Comparison of ENCODE assay signal across 14 mouse cellular contexts in genomic region chr2:93030101-93030500, GRCm38 (mm10). TPM values are rescaled to one million over a fixed set of nuclear protein-coding genes. Genes with fewer than 3 reads are reported as not detected.
DNase-seq lines count a peak whose midpoint lies in the region; ATAC-seq and TF ChIP-seq lines count a peak whose summit lies in the region.
"Had no signal": no experiment of that assay in that cellular context is flagged by ENCODE, and none has a peak within 500 bp of the region (broad histone marks: within the 10 kb centered on the region; RNA-seq: fewer than 3 reads in every experiment).

No protein-coding gene starts in this region.

- no peaks in the 10 kb centered on the region for H3K36me3 ChIP-seq in forebrain, embryonic 16.5 days (ENCODE audit: control insufficient read depth, insufficient read depth)
- H3K36me3 ChIP-seq in forebrain, embryonic 14.5 days (ENCODE audit: control insufficient read depth, insufficient read depth, low read length), result no peaks in the 10 kb centered on the region
- no peaks in the 10 kb centered on the region for H3K36me3 ChIP-seq in myocyte (ENCODE audit: control insufficient read depth, insufficient read depth)
- H3K36me3 ChIP-seq: liver, embryonic 13.5 days; neural tube, embryonic 13.5 days; stomach, embryonic 15.5 days had no signal

- no peak for DNase-seq in forebrain, embryonic 14.5 days (ENCODE audit: low spot score)
- DNase-seq in thymus, postnatal 4 days, result peak; percentile 16
- no peak for DNase-seq in thymus, postnatal 25 days
- no peak for DNase-seq in layer of hippocampus, postnatal 14 days (ENCODE audit: low spot score in 2 of 2)
- DNase-seq in kidney, postnatal 10 days, result no peak
- DNase-seq: embryo, embryonic 11 days; liver, embryonic 13.5 days; right cerebral cortex, postnatal 14 days had no signal

- no peaks in the 10 kb centered on the region for H3K9me3 ChIP-seq in forebrain, embryonic 16.5 days (ENCODE audit: control insufficient read depth, low read length)
- H3K9me3 ChIP-seq in forebrain, embryonic 14.5 days (replicated peaks; ENCODE audit: control insufficient read depth, low read length), result no peaks in the 10 kb centered on the region
- H3K9me3 ChIP-seq: forebrain, embryonic 13.5 days; liver, embryonic 13.5 days; neural tube, embryonic 13.5 days; stomach, embryonic 15.5 days had no signal

- ATAC-seq in forebrain, embryonic 16.5 days, result peak; percentile 36; the same call in 1 of the 2 replicates
- no peak for ATAC-seq in forebrain, embryonic 14.5 days
- ATAC-seq in common myeloid progenitor, adult 5-6 weeks (replicated peaks; ENCODE audit: low read depth, poor library complexity, severe bottlenecking), result 0 out of 2 replicates have a peak, but pooled peaks have one; percentile 4

- H3K4me2 ChIP-seq in forebrain, embryonic 16.5 days (ENCODE audit: low read length), result no peak overlapping the region
- H3K4me2 ChIP-seq in forebrain, embryonic 14.5 days (ENCODE audit: low read length), result no peak overlapping the region
- H3K4me2 ChIP-seq in myocyte (ENCODE audit: low read depth), result peak overlapping the region; percentile 27
- H3K4me2 ChIP-seq: forebrain, embryonic 13.5 days; neural tube, embryonic 13.5 days; stomach, embryonic 15.5 days had no signal

- 68% methylated on average over 6 of the region's 6 CpGs for WGBS in forebrain, embryonic 16.5 days
- WGBS in forebrain, embryonic 14.5 days, result 74% methylated on average over 6 of the region's 6 CpGs

- H3K4me3 ChIP-seq in forebrain, embryonic 16.5 days (replicated peaks; ENCODE audit: low read length), result no peak overlapping the region
- H3K4me3 ChIP-seq in forebrain, embryonic 14.5 days (ENCODE audit: low read depth, low read length), result no peak overlapping the region
- no peak overlapping the region for H3K4me3 ChIP-seq in myocyte
- H3K4me3 ChIP-seq: forebrain, embryonic 13.5 days; liver, embryonic 13.5 days; neural tube, embryonic 13.5 days; stomach, embryonic 15.5 days had no signal

- H3K79me2 ChIP-seq in myocyte (ENCODE audit: control insufficient read depth, insufficient read depth), result no peaks in the 10 kb centered on the region

- H3K9ac ChIP-seq in forebrain, embryonic 16.5 days (replicated peaks; ENCODE audit: low read depth, low read length), result no peak overlapping the region
- H3K9ac ChIP-seq in forebrain, embryonic 14.5 days (ENCODE audit: low read length), result no peak overlapping the region
- H3K9ac ChIP-seq: forebrain, embryonic 13.5 days; liver, embryonic 13.5 days; stomach, embryonic 15.5 days had no signal

- H3K27ac ChIP-seq in forebrain, embryonic 16.5 days (ENCODE audit: low read length), result no peak overlapping the region
- H3K27ac ChIP-seq in forebrain, embryonic 14.5 days (ENCODE audit: low read depth, low read length), result no peak overlapping the region
- H3K27ac ChIP-seq: forebrain, embryonic 13.5 days; liver, embryonic 13.5 days; neural tube, embryonic 13.5 days; stomach, embryonic 15.5 days had no signal

- peaks cover 18% of the 10 kb centered on the region for H3K4me1 ChIP-seq in forebrain, embryonic 16.5 days (replicated peaks; ENCODE audit: control insufficient read depth, insufficient read depth, low read length)
- peaks cover 7% of the 10 kb centered on the region; the same call in 1 of the 2 replicates for H3K4me1 ChIP-seq in forebrain, embryonic 14.5 days (ENCODE audit: control insufficient read depth, insufficient read depth, low read length)

- H3ac ChIP-seq in myocyte (ENCODE audit: control insufficient read depth, insufficient read length), result no peak overlapping the region

- H3K27me3 ChIP-seq in forebrain, embryonic 16.5 days (replicated peaks; ENCODE audit: control insufficient read depth, insufficient read depth, low read length), result no peaks in the 10 kb centered on the region
- H3K27me3 ChIP-seq in forebrain, embryonic 14.5 days (replicated peaks; ENCODE audit: control insufficient read depth, insufficient read depth, low read length), result no peaks in the 10 kb centered on the region
- peaks cover 33% of the 10 kb centered on the region for H3K27me3 ChIP-seq in myocyte (ENCODE audit: control insufficient read depth, insufficient read depth, insufficient read length)
- H3K27me3 ChIP-seq: forebrain, embryonic 13.5 days; liver, embryonic 13.5 days; neural tube, embryonic 13.5 days; stomach, embryonic 15.5 days had no signal

- no peak for TF ChIP-seq POLR2A in myocyte (IDR thresholded peaks at IDR 0.05; ENCODE audit: insufficient read length, low read depth)

TF ChIP-seq in myocyte, 11 proteins besides CTCF, POLR2A, EP300 and RAD21:
- peak in 1 of 3 experiments; percentile 5 for TF ChIP-seq MYOD1 (IDR thresholded peaks at IDR 0.05; ENCODE audit: control insufficient read depth in 1 of 3, insufficient read length in 2 of 3, low read depth in 2 of 3)
- no peak for TF ChIP-seq SRF (IDR thresholded peaks at IDR 0.05; ENCODE audit: control insufficient read depth, insufficient read length, low read depth)
- no peak for TF ChIP-seq REST (IDR thresholded peaks at IDR 0.05; ENCODE audit: insufficient read depth, insufficient read length)
- TF ChIP-seq MYOG (IDR thresholded peaks at IDR 0.05; ENCODE audit: control insufficient read depth in 1 of 3, insufficient read depth in 1 of 3, insufficient read length in 2 of 3, low read depth in 2 of 3), result peak in 1 of 3 experiments; percentile 13

RNA-seq across cellular contexts. Expression of gene Prdm11, which starts 15.9 kb away (rescaled TPM):
- 1.7 and 2.4 TPM in 2 replicates for polyA plus RNA-seq in forebrain, embryonic 16.5 days (2015; fragmentation: Nextera tagmentation; extraction: Ambion mirVana)
- 0.76 and 0.96 TPM in 2 replicates for polyA plus RNA-seq in forebrain, embryonic 14.5 days (2014; fragmentation: Nextera tagmentation; extraction: Ambion mirVana)
- total RNA-seq in common myeloid progenitor, adult 5-6 weeks (2017), result 6.1 and 9.2 TPM in 2 replicates
- 0.78 TPM for polyA plus RNA-seq in myocyte (2012; fragmentation: generic; extraction: Trizol)
- 10 to 100 TPM; 24.7 to 29.7 TPM for total RNA-seq in layer of hippocampus, postnatal 14 days (2021)
